11 mouse cellular contexts compared by ENCODE assay signal in the genomic region with DNA sequence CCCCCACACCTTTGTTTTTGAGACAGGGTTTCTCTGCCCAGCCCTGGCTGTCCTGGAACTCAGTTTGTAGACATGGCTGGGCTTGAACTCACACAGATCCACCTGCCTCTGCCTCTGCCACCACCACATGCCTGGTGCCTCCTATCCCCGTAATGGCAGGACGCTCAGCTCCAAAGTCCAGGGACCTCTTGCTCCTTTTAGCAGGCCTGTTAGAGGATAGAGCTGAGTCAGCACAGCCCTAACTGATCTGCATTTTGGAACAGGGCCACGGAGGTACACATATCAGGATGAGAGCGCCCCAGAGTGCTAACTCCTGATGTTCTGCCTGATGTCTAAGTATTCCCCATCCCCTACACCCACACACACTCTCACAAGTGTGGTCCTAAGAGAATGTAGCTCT. TPM values are rescaled to one million over a fixed set of nuclear protein-coding genes. Genes with fewer than 3 reads are reported as not detected.
DNase-seq lines count a peak whose midpoint lies in the region; ATAC-seq lines count a peak whose summit lies in the region.
"Had no signal": no experiment of that assay in that cellular context is flagged by ENCODE, and none has a peak within 500 bp of the region (broad histone marks: within the 10 kb centered on the region; RNA-seq: fewer than 3 reads in every experiment).

A gene (minus strand): TSS at position 392 of the 400 bp plus-strand sequence.

- no peaks in the 10 kb centered on the region for H3K27me3 ChIP-seq in hindbrain, embryonic 10.5 days (ENCODE audit: insufficient read depth, poor library complexity, severe bottlenecking)
- H3K27me3 ChIP-seq in hindbrain, embryonic 13.5 days, result no peaks in the 10 kb centered on the region
- H3K27me3 ChIP-seq in forebrain, embryonic 10.5 days (ENCODE audit: poor library complexity, severe bottlenecking), result no peaks in the 10 kb centered on the region
- no peaks in the 10 kb centered on the region for H3K27me3 ChIP-seq in neural tube, embryonic 15.5 days (replicated peaks)

- H3K36me3 ChIP-seq in hindbrain, embryonic 10.5 days, result peaks cover 80% of the 10 kb centered on the region
- peaks cover 76% of the 10 kb centered on the region for H3K36me3 ChIP-seq in hindbrain, embryonic 13.5 days
- H3K36me3 ChIP-seq in forebrain, embryonic 10.5 days (replicated peaks), result peaks cover 82% of the 10 kb centered on the region
- H3K36me3 ChIP-seq in neural tube, embryonic 15.5 days, result peaks cover 67% of the 10 kb centered on the region

- no peak for DNase-seq in hindbrain, embryonic 10.5 days (ENCODE audit: low spot score)
- DNase-seq in layer of hippocampus, postnatal 14 days (ENCODE audit: low spot score in 2 of 2), result no peak
- DNase-seq in forebrain, embryonic 10.5 days (ENCODE audit: extremely low spot score, low spot score), result no peak
- DNase-seq in lung, postnatal 14 days, result no peak
- DNase-seq: cerebellum, postnatal 10 days; heart, adult 2 months had no signal

- H3K4me3 ChIP-seq in hindbrain, embryonic 10.5 days, result 0 out of 2 replicates have a peak within 1 kb of the TSS, but pooled peaks have one; percentile 2
- no peak within 1 kb of the TSS for H3K4me3 ChIP-seq in hindbrain, embryonic 13.5 days
- no peak within 1 kb of the TSS for H3K4me3 ChIP-seq in forebrain, embryonic 10.5 days
- H3K4me3 ChIP-seq in neural tube, embryonic 15.5 days (replicated peaks), result no peak within 1 kb of the TSS
- H3K4me3 ChIP-seq: heart, adult 2 months had no signal

- ATAC-seq in hindbrain, embryonic 13.5 days (ENCODE audit: low FRiP score), result no peak
- peak; percentile 71 for ATAC-seq in erythroblast, adult 5-6 weeks (replicated peaks; ENCODE audit: low FRiP score, poor library complexity, severe bottlenecking)
- ATAC-seq in monocyte, adult 5-6 weeks (replicated peaks; ENCODE audit: insufficient number of reproducible peaks, low FRiP score, low TSS enrichment, poor library complexity, severe bottlenecking), result no peak
- no peak for ATAC-seq in neural tube, embryonic 15.5 days (ENCODE audit: low FRiP score)

- H3K9me3 ChIP-seq in hindbrain, embryonic 10.5 days, result no peaks in the 10 kb centered on the region
- H3K9me3 ChIP-seq in hindbrain, embryonic 13.5 days, result no peaks in the 10 kb centered on the region
- no peaks in the 10 kb centered on the region for H3K9me3 ChIP-seq in forebrain, embryonic 10.5 days
- no peaks in the 10 kb centered on the region for H3K9me3 ChIP-seq in neural tube, embryonic 15.5 days (replicated peaks)

- H3K9ac ChIP-seq in hindbrain, embryonic 13.5 days, result no peak within 1 kb of the TSS
- no peak within 1 kb of the TSS for H3K9ac ChIP-seq in neural tube, embryonic 15.5 days (replicated peaks)

- no peaks in the 10 kb centered on the region for H3K4me1 ChIP-seq in hindbrain, embryonic 10.5 days (replicated peaks)
- no peaks in the 10 kb centered on the region for H3K4me1 ChIP-seq in hindbrain, embryonic 13.5 days (replicated peaks)
- no peaks in the 10 kb centered on the region for H3K4me1 ChIP-seq in forebrain, embryonic 10.5 days
- H3K4me1 ChIP-seq in neural tube, embryonic 15.5 days, result no peaks in the 10 kb centered on the region

- H3K4me2 ChIP-seq in hindbrain, embryonic 13.5 days, result no peak within 1 kb of the TSS
- no peak within 1 kb of the TSS for H3K4me2 ChIP-seq in neural tube, embryonic 15.5 days

- no peak within 1 kb of the TSS for H3K27ac ChIP-seq in hindbrain, embryonic 10.5 days
- H3K27ac ChIP-seq in hindbrain, embryonic 13.5 days, result no peak within 1 kb of the TSS
- H3K27ac ChIP-seq in forebrain, embryonic 10.5 days, result no peak within 1 kb of the TSS
- no peak within 1 kb of the TSS for H3K27ac ChIP-seq in neural tube, embryonic 15.5 days (replicated peaks)
- H3K27ac ChIP-seq: heart, adult 2 months; macrophage had no signal

- WGBS in hindbrain, embryonic 10.5 days, result 92% methylated on average over 4 of the region's 4 CpGs
- 95% methylated on average over 4 of the region's 4 CpGs for WGBS in hindbrain, embryonic 13.5 days
- 93% methylated on average over 4 of the region's 4 CpGs for WGBS in forebrain, embryonic 10.5 days
- 94% methylated on average over 4 of the region's 4 CpGs for WGBS in neural tube, embryonic 15.5 days

RNA-seq across cellular contexts. Expression of the gene that starts here (rescaled TPM):
- 2.1 and 2.2 TPM in 2 replicates for polyA plus RNA-seq in hindbrain, embryonic 10.5 days (2016; fragmentation: Nextera tagmentation; extraction: Ambion mirVana)
- polyA plus RNA-seq in hindbrain, embryonic 13.5 days (2015; fragmentation: Nextera tagmentation; extraction: Ambion mirVana), result 3.5 and 3.8 TPM in 2 replicates
- 37.3 and 72.3 TPM in 2 replicates for total RNA-seq in erythroblast, adult 5-6 weeks (2015; ENCODE audit: low replicate concordance)
- 53.4 and 88.6 TPM in 2 replicates for total RNA-seq in erythroblast, adult 5-6 weeks (2017; ENCODE audit: low replicate concordance)
- total RNA-seq in layer of hippocampus, postnatal 14 days (2021), result 10 to 100 TPM; 15.0 to 18.4 TPM
- total RNA-seq in monocyte, adult 5-6 weeks (2017), result 18.1 to 27.9 TPM (median 21.7 TPM) in 3 replicates
- polyA plus RNA-seq in forebrain, embryonic 10.5 days (2016; fragmentation: Nextera tagmentation; extraction: Ambion mirVana), result 1.6 and 2.1 TPM in 2 replicates
- 1.7 and 2.3 TPM in 2 replicates for polyA plus RNA-seq in neural tube, embryonic 15.5 days (2015; fragmentation: Nextera tagmentation; extraction: Ambion mirVana)
